Mouse (Mus musculus) midbrain, embryonic 11.5 days (tissue): Measurements from ENCODE around the gene Cdh3. TPM values are rescaled to one million over a fixed set of nuclear protein-coding genes. Genes with fewer than 3 reads are reported as not detected.
"Not testable (repeated sequence)": the region's sequence is repeated elsewhere in the genome, so short reads cannot be mapped to it uniquely, and the experiment has no call there.

Experiments used
- ATAC-seq: fragments of 200-750 bp; cut with Nextera tagmentation; 2 replicates; pipeline ENCODE4 v1.8.0; 2017; ENCODE audit warnings: moderate TSS enrichment, moderate library complexity; ENCODE audit not compliant: low FRiP score
- DNase-seq: peaks from one replicate; pipeline ENCODE4 v3.0.0; 2015; ENCODE audit warnings: low spot score; ENCODE audit errors: missing footprints
- H3K27ac ChIP-seq: fragments of 300-500 bp; sonication (generic); 2 replicates; pipeline ENCODE4 v1.5.1; 2014; ENCODE audit warnings: low read depth, low read length
- H3K27me3 ChIP-seq: fragments of 300-500 bp; sonication (generic); 2 replicates; pipeline ENCODE4 v1.6.1; 2014; ENCODE audit warnings: mild to moderate bottlenecking, low read length, moderate library complexity, mixed read lengths; ENCODE audit not compliant: control insufficient read depth, insufficient read depth
- H3K36me3 ChIP-seq: fragments of 300-500 bp; sonication (generic); 2 replicates; pipeline ENCODE4 v1.6.1; 2014; ENCODE audit warnings: mild to moderate bottlenecking, low read length, moderate library complexity, mixed read lengths; ENCODE audit not compliant: control insufficient read depth, insufficient read depth
- H3K4me1 ChIP-seq: fragments of 300-500 bp; sonication (generic); 2 replicates; pipeline ENCODE4 v1.6.1; 2014; ENCODE audit warnings: low read length; ENCODE audit not compliant: control insufficient read depth, insufficient read depth
- H3K4me2 ChIP-seq: fragments of 300-500 bp; sonication (generic); 2 replicates; pipeline ENCODE4 v1.6.1; 2014; ENCODE audit warnings: mild to moderate bottlenecking, moderate library complexity
- H3K4me3 ChIP-seq: fragments of 300-500 bp; sonication (generic); 2 replicates; pipeline ENCODE4 v1.5.1; 2014; ENCODE audit warnings: low read depth, low read length
- H3K9ac ChIP-seq: fragments of 300-500 bp; sonication (generic); 2 replicates; pipeline ENCODE4 v1.6.1; 2014; ENCODE audit warnings: low read length
- H3K9me3 ChIP-seq: fragments of 300-500 bp; sonication (generic); 2 replicates; pipeline ENCODE4 v1.6.1; 2016; ENCODE audit warnings: low read length; ENCODE audit not compliant: control insufficient read depth
- WGBS: fragments of 180-500 bp; shearing (Covaris S2); extraction: QIAGEN DNeasy Blood & Tissue Kit; methylation state at CpG from one replicate; pipeline ENCODE4 v1.1.7; 2014; 5-methylcytosine and 5-hydroxymethylcytosine counted together
- polyA plus RNA-seq: library from polyadenylated mRNA; unstranded; fragments of >200 nt; fragmentation: Nextera tagmentation; extraction: Ambion mirVana; gene quantifications from 2 replicates; pipeline ENCODE4 v1.2.1, GENCODE M21; 2014

Gene Cdh3
- polyA plus RNA-seq, 1 experiment from 2014 or later, result 1.2 TPM

DNA sequence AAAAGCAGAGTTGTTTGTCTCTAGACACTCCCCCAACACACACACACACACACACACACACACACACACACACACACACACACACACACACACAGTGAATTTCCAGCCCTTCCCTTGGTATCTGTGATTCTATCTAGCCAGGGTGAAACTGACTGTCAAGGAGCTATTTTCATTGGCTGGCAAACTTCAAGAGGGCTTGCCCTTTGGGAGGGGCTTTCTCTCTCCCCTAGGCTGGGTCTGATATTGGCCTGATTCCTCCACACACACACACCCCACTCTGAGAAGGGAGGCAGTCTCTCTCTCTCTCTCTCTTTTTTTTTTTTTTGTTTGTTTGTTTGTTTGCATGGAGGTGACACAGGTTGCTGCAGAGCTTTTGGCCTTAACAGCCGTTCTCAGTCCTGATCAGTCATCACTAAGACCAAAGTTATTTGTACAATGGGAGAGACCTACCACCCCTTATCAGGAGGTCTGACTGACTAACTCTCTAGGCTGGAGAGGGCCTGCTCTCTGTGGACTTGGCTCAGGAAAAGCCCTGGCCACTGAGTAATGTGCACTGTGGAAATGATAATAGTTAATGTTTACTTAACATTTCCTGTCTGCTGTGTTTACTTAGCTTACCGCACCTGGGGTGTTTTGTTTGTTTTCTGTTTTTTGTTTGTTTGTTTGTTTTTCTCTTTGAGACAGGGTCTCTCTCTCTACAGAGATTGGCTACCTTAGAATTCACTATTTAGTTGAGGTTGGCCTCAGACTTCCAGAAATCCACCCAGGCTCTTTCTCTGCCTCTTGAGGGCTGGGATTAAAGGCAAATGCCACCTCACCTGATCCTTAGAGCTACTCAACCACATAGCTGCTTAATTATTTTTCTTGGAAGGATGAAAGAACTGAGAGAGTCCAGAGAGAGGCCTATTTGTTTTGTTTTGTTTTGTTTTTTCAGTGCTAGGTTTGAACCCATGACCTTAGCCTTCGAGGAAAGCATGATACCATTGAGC is 78.0 kb downstream of the Cdh3 start:
- Histone ChIP-seq H3K27me3 (no peaks in the 10 kb centered on the region), H3K4me3 (no peak overlapping the region), H3K36me3 (no peaks in the 10 kb centered on the region), H3K9me3 (no peaks in the 10 kb centered on the region), H3K27ac (no peak overlapping the region), H3K4me1 (no peaks in the 10 kb centered on the region), H3K9ac (no peak overlapping the region), H3K4me2 (no peak overlapping the region)
- 76% methylated on average over 3 of the region's 3 CpGs for WGBS
- DNase-seq (no peak), ATAC-seq (no peak)

- ATAC-seq (no peak), DNase-seq (no peak)
- Histone ChIP-seq H3K4me3 (no peak overlapping the region), H3K4me2 (no peak overlapping the region), H3K9me3 (no peaks in the 10 kb centered on the region), H3K36me3 (no peaks in the 10 kb centered on the region), H3K27ac (no peak overlapping the region), H3K9ac (no peak overlapping the region), H3K4me1 (no peaks in the 10 kb centered on the region), H3K27me3 (no peaks in the 10 kb centered on the region)
- WGBS, result 76% methylated on average over 2 of the region's 3 CpGs
Measured at GRCm38 (mm10) chr8:106592458-106592857, 81.8 kb downstream of the Cdh3 start.

DNA sequence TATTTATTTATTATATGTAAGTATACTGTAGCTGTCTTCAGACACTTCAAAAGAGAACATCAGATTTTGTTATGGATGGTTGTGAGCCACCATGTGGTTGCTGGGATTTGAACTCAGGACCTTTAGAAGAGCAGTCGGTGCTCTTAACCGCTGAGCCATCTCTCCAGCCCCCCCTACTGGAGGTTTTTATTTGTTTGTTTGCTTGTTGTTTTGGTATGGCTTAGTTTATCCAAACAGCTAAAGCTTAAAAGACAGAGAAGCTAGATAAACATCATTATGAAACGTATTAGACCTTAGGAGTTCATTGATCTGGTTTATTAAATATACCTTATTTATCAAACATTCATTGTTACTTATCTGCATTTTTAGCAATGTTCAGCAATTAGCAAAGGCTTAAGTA is 84.9 kb downstream of the Cdh3 start:
- not testable (repeated sequence) for H3K27me3 ChIP-seq, H3K27ac ChIP-seq, H3K9me3 ChIP-seq, H3K4me1 ChIP-seq, DNase-seq, H3K4me2 ChIP-seq, H3K4me3 ChIP-seq, H3K36me3 ChIP-seq, ATAC-seq, H3K9ac ChIP-seq
- 87% methylated on average over 3 of the region's 3 CpGs for WGBS

GRCm38 (mm10) chr8:106597067-106597466 is 86.4 kb downstream of the Cdh3 start:
- WGBS, result 95% methylated on average over 5 of the region's 5 CpGs
- H3K27me3 ChIP-seq, result peaks cover 3% of the 10 kb centered on the region; the same call in 1 of the 2 replicates
- no peak overlapping the region for H3K9ac ChIP-seq
- no peak overlapping the region for H3K4me3 ChIP-seq
- H3K9me3 ChIP-seq, result no peaks in the 10 kb centered on the region
- H3K4me2 ChIP-seq, result no peak overlapping the region
- no peak overlapping the region for H3K27ac ChIP-seq
- ATAC-seq (no peak), DNase-seq (no peak)
- H3K4me1 ChIP-seq, result peaks cover 8% of the 10 kb centered on the region
- no peaks in the 10 kb centered on the region for H3K36me3 ChIP-seq

- H3K9ac ChIP-seq, result no peak overlapping the region
- H3K9me3 ChIP-seq, result no peaks in the 10 kb centered on the region
- H3K4me1 ChIP-seq, result peaks cover 21% of the 10 kb centered on the region
- ATAC-seq (peak; percentile 82), DNase-seq (no peak)
- H3K4me3 ChIP-seq, result no peak overlapping the region
- peaks cover 26% of the 10 kb centered on the region for H3K27me3 ChIP-seq
- no peaks in the 10 kb centered on the region for H3K36me3 ChIP-seq
- H3K27ac ChIP-seq, result peak overlapping the region; percentile 71
- no peak overlapping the region for H3K4me2 ChIP-seq
- 19% methylated on average over 7 of the region's 7 CpGs for WGBS
Measured at GRCm38 (mm10) chr8:106599265-106599979, 88.7 kb downstream of the Cdh3 start.

- under 1% methylated on average over 53 of the region's 53 CpGs for WGBS
Measured at GRCm38 (mm10) chr8:106603131-106603819, 92.6 kb downstream of the Cdh3 start, which contains the start of gene Cdh1. Gene Cdh1, plus strand, starts transcription at chr8:106603351.

GRCm38 (mm10) chr8:106603933-106604332 is 93.2 kb downstream of the Cdh3 start:
- Histone ChIP-seq H3K4me2 (peak overlapping the region; percentile 87), H3K36me3 (no peaks in the 10 kb centered on the region), H3K27me3 (peaks cover 39% of the 10 kb centered on the region), H3K4me3 (peak overlapping the region; percentile 47), H3K9me3 (no peaks in the 10 kb centered on the region), H3K9ac (peak overlapping the region; percentile 52; the same call in 1 of the 2 replicates), H3K4me1 (peaks cover 21% of the 10 kb centered on the region), H3K27ac (no peak overlapping the region)
- ATAC-seq (no peak), DNase-seq (peak; percentile 93)
- under 1% methylated on average over 19 of the region's 19 CpGs for WGBS

More at GRCm38 (mm10) chr8:106603131-106603819, 92.6 kb downstream of the Cdh3 start, which contains the start of gene Cdh1:
- ATAC-seq (peak; percentile 43), DNase-seq (peak; percentile 94)
- Histone ChIP-seq H3K4me1 (peaks cover 21% of the 10 kb centered on the region), H3K4me2 (peak within 1 kb of the TSS; percentile 87), H3K9me3 (no peaks in the 10 kb centered on the region), H3K36me3 (no peaks in the 10 kb centered on the region), H3K27ac (no peak within 1 kb of the TSS), H3K27me3 (peaks cover 39% of the 10 kb centered on the region), H3K4me3 (peak within 1 kb of the TSS; percentile 47), H3K9ac (peak within 1 kb of the TSS; percentile 52)

DNA sequence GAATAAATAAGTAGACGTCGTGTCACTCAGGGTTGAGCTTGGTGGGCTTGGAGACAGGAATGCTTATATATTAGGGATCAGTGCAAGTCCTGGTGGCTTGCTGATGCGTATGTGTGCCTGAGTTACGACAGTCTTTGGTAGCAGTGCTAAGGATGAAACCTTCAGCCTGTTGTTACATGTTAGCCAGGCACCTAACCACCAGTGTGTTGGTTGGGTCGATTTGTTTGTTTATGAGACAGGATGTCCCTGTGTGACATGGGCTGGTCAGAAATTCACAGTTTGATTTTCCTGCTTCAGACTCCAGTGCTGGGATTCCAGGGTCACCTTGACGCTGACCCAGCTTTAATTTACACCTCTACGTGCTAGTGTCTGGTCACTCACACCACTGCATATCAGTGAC is 95.0 kb downstream of the Cdh3 start:
- H3K36me3 ChIP-seq, result no peaks in the 10 kb centered on the region
- WGBS, result 76% methylated on average over 7 of the region's 7 CpGs
- no peak overlapping the region for H3K9ac ChIP-seq
- H3K4me2 ChIP-seq, result no peak overlapping the region
- H3K4me3 ChIP-seq, result no peak overlapping the region
- DNase-seq (no peak), ATAC-seq (no peak)
- peaks cover 13% of the 10 kb centered on the region for H3K4me1 ChIP-seq
- peaks cover 39% of the 10 kb centered on the region for H3K27me3 ChIP-seq
- H3K27ac ChIP-seq, result no peak overlapping the region
- no peaks in the 10 kb centered on the region for H3K9me3 ChIP-seq
